Mouse (Mus musculus) hematopoietic stem cell, adult 5-6 weeks (primary cell): Measurements from ENCODE around the gene Pdgfc. TPM values are rescaled to one million over a fixed set of nuclear protein-coding genes. Genes with fewer than 3 reads are reported as not detected.
"Not testable (repeated sequence)": the region's sequence is repeated elsewhere in the genome, so short reads cannot be mapped to it uniquely, and the experiment has no call there.

ENCODE experiments used
- ATAC-seq, 2 experiments: fragments of 125-278 bp in 1 of 2; replicated peaks in 1 of 2; 2 replicates each; pipeline ENCODE4 v1.8.0; 2016 to 2017; ENCODE audit warnings: inconsistent platforms in 2 of 2, mild to moderate bottlenecking in 2 of 2, moderate number of reproducible peaks in 2 of 2, low read depth in 1 of 2, moderate TSS enrichment in 1 of 2; ENCODE audit not compliant: low FRiP score in 2 of 2, poor library complexity in 2 of 2, severe bottlenecking in 2 of 2, insufficient read depth in 1 of 2, low TSS enrichment in 1 of 2
- total RNA-seq: library from RNA; stranded (forward); fragments of 172-1452, 232-1000 nt; gene quantifications from 2 replicates; pipeline ENCODE4 v1.2.3, GENCODE M21; 2017

The Pdgfc gene
- total RNA-seq, 1 experiment from 2014 or later, result not detected

GRCm38 (mm10) chr3:81112892-81113291 lies 76.7 kb downstream of the Pdgfc start:
- ATAC-seq, result peak in 1 of 2 experiments; percentile 7; a peak in 1 of 4 replicates

GRCm38 (mm10) chr3:81120664-81121063 lies 84.4 kb downstream of the Pdgfc start:
- ATAC-seq, result no peak

GRCm38 (mm10) chr3:81121731-81122130 lies 85.5 kb downstream of the Pdgfc start:
- no peak for ATAC-seq

- ATAC-seq, result no peak
These were observed 87.2 kb downstream of the Pdgfc start for GRCm38 (mm10) chr3:81123461-81123860.

- ATAC-seq, result no peak
These were observed 90.8 kb downstream of the Pdgfc start for GRCm38 (mm10) chr3:81127013-81127412.

GRCm38 (mm10) chr3:81136985-81137384 lies 100.8 kb downstream of the Pdgfc start:
- no peak for ATAC-seq

GRCm38 (mm10) chr3:81138030-81138429 lies 101.8 kb downstream of the Pdgfc start:
- not testable (repeated sequence) for ATAC-seq

GRCm38 (mm10) chr3:81143730-81144129 lies 107.5 kb downstream of the Pdgfc start:
- no peak for ATAC-seq

- ATAC-seq, result peak; percentile 76 to 78
These were observed 112.9 kb downstream of the Pdgfc start for GRCm38 (mm10) chr3:81149109-81149521.

- no peak for ATAC-seq
These were observed 114.0 kb downstream of the Pdgfc start for GRCm38 (mm10) chr3:81150228-81150627.

- no peak for ATAC-seq
These were observed 118.2 kb downstream of the Pdgfc start for GRCm38 (mm10) chr3:81154420-81154819.

GRCm38 (mm10) chr3:81160457-81161165 lies 124.4 kb downstream of the Pdgfc start:
- no peak for ATAC-seq

- ATAC-seq, result no peak
These were observed 125.9 kb downstream of the Pdgfc start for GRCm38 (mm10) chr3:81162129-81162528.

- no peak for ATAC-seq
These were observed 127.9 kb downstream of the Pdgfc start for GRCm38 (mm10) chr3:81164091-81164490.

GRCm38 (mm10) chr3:81170073-81170809 lies 134.0 kb downstream of the Pdgfc start:
- no peak for ATAC-seq

- no peak for ATAC-seq
These were observed 138.6 kb downstream of the Pdgfc start for GRCm38 (mm10) chr3:81174832-81175231.

- ATAC-seq, result no peak
These were observed 145.2 kb downstream of the Pdgfc start for GRCm38 (mm10) chr3:81181319-81182013.

- ATAC-seq, result no peak
These were observed 160.7 kb downstream of the Pdgfc start for GRCm38 (mm10) chr3:81196937-81197336.
